Mouse (Mus musculus): Measurements from ENCODE around the gene Hsp90ab1.

The Hsp90ab1 gene

DNA sequence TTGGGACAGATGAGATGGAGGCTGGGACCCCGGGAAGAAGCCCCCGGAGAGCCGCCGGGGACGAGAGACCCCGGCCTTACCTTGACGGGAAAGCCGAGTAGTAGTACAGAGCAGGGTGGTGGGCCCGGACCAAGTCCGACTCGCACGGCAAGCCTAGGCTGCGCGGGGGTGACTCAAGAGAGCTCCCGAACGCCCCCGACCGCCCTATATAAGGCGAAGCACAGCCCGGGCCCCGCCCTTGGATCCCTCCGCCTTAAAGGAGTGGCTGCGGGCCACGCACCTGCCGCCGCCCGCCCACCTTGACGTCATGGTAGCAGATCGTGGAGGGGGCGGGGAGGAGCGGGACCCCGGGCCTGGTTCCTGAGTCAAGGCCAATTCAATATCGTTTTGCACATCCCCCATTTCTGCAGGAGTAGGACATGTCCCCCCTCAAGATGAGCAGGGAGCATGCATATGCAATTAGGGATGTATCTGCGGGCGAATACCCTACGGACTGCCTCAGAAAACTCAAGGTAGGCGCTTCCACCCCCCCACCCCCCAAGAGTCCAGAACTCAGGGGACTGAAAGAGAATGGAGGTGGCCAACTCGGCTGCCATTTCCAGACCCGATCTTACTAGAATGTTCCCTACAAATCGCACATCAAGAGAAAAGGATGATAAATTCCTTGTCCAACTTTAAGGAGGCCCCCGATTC lies at the start of gene Hsp90ab1:
Gene Hsp90ab1, minus strand, starts transcription at position 185 of the 693 bp plus-strand sequence.
- DNase-seq (ENCODE audit: low read depth, low spot score): peak; percentile 96

GRCm38 (mm10) chr17:45619386-45620256 lies 46.5 kb upstream of the Hsp90ab1 start:
- no peak for DNase-seq (ENCODE audit: low read depth, low spot score)

DNA sequence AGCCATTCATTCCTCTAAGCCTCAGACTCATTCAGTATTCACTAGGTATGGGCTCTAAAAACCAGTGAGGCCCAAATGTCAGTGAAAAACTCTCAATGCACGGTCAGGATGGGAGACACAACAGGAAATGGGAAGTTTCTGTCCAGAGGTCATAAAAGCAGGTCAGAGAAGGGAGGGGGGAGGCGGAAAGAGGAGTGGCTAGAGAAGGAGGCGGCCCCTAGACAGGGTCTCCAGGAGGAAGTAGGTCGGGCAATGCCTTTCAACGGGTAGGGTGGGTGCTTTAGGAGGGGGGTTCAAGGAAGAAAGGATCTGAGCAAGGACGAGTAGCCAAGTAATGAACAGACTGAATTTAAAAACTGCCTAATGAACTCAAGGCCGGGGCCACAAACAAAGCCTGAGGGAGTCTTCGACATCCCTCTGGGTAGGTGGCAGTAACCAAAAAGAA lies 45.9 kb upstream of the Hsp90ab1 start:
- DNase-seq (ENCODE audit: low read depth, low spot score): no peak

- no peak for DNase-seq (ENCODE audit: low read depth, low spot score)
Measured at GRCm38 (mm10) chr17:45617655-45618054, 44.6 kb upstream of the Hsp90ab1 start.

- DNase-seq (ENCODE audit: low read depth, low spot score): no peak
Measured at GRCm38 (mm10) chr17:45616679-45617078, 43.6 kb upstream of the Hsp90ab1 start.

DNA sequence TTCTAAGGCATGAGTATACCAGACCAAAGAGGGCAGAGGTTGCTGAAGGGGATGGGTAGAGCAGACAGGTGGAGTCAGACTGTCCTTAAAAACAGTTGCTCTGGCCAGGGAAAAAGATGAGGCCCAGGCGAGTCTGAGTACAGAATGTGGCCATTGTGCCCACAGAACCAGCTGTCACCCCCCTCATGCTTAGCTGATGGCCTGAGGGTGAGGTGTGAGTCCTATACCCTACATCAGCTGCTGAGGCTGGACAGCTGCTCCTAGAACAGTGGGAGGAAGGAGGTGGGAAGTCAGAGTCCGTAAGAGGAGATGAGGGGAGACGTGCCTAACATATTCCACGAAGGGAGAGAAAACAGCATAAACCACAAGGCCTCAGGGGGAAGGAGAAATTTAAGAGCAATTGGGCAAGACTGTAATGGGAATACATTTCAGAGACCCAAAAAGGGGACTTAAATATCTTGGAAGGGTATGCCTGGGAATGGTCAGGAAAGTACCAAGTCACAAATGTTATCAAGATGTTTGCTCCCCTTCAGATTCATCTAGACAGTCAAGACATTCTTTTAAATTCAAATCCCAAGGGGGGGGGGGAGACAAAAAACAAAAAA lies 43.1 kb upstream of the Hsp90ab1 start:
- DNase-seq (ENCODE audit: low read depth, low spot score): no peak

GRCm38 (mm10) chr17:45612921-45613320 lies 39.9 kb upstream of the Hsp90ab1 start:
- DNase-seq (ENCODE audit: low read depth, low spot score): no peak

DNA sequence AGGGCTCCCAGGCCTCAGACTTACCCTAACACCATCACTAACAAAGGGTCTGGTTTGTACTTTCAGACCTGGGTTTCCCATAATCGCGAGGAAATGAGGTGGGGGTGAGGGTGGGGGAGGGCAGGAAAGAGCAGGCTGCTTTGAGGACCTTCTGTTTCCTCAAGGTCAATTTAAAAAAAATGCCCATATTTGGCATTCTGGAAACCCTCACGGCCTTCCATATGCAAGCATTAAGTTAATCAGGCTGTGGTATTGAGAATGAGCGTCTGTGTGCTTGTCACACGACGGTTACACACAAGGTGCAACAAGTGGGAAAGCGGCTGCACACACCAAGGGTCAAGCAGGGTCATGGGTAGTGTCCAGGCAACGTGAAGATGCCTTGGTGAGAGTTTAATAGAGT lies 38.9 kb upstream of the Hsp90ab1 start:
- DNase-seq (ENCODE audit: low read depth, low spot score): no peak

DNA sequence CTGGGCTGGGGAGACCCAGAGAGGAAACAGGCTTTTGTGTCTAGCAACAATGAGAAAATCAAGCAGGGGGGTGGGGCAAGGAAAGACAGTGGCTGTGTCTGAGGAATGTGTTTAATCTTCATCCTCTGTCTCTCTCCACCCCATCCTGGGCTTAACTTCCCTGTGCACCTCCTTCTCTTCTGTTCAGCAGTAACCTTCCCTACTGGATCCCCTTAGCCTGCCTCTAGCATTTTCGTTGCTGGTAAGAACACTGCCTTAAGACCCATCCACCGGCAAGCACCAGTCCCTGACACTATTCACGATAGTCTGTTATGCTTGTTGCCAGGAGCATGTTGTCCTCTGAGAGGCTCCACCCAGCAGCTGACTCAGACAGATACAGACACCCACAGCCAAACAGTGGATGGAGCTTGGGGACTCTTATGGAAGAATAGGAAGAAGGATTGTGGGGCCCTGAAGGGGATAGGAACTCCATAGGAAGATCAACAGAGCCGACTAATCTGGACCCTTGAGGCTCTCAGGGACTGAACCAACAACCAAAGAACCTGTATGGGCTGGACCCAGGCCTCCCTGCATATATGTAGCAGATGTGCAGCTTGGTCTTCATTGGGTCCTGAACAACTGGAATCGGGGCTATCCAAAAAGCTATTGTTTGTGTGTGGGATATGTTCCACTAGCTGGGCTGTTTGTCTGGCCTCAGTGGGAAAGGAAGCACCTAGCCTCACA lies 37.2 kb upstream of the Hsp90ab1 start:
- no peak for DNase-seq (ENCODE audit: low read depth, low spot score)

- DNase-seq (ENCODE audit: low read depth, low spot score): no peak
Measured at GRCm38 (mm10) chr17:45608396-45608795, 35.3 kb upstream of the Hsp90ab1 start.

- no peak for DNase-seq (ENCODE audit: low read depth, low spot score)
Measured at GRCm38 (mm10) chr17:45606992-45607879, 34.2 kb upstream of the Hsp90ab1 start.

DNA sequence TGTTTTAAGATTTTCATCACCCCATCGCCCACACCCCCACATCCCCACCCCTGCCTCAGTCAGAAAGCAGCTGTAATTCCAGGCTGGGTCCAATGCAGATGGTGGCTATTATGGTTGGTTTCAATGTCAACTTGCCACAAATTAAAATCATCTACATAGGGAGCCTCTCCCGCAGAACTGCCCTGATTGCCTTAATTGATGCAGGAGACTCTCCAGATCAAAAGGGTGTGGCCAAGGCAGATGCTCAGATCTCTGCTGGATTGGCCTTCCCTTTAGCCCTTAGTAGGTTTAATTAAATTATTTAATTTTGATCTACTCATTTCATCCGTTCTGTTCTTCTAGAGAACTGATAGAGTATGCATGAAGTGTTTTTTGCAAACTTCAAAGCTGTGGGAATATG lies 29.9 kb upstream of the Hsp90ab1 start:
- no peak for DNase-seq (ENCODE audit: low read depth, low spot score)

DNA sequence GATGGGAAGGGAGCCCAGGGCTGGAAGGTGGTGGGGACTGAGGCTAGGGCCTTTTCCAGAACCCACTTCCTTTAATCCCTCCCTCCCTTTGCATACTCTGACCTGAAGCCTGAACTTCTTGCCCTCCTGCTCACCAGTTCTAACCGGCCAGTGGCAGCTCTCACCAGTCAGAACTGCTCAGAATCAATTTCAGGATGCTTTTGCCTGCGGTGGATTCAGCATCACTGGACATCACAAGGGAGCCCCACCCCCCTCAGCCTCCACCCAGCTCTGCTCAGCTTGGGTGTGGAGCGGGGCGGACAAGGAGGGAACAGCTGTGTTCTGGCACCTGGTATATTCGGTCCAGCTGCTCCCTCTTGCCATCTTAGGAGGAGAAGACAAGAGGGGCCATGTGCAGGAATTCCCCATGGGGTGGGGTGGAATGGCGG lies 28.8 kb upstream of the Hsp90ab1 start, which contains the start of gene Mymx:
Gene Mymx, minus strand, starts transcription at position 226 of the 428 bp plus-strand sequence.
- DNase-seq (ENCODE audit: low read depth, low spot score): no peak

DNA sequence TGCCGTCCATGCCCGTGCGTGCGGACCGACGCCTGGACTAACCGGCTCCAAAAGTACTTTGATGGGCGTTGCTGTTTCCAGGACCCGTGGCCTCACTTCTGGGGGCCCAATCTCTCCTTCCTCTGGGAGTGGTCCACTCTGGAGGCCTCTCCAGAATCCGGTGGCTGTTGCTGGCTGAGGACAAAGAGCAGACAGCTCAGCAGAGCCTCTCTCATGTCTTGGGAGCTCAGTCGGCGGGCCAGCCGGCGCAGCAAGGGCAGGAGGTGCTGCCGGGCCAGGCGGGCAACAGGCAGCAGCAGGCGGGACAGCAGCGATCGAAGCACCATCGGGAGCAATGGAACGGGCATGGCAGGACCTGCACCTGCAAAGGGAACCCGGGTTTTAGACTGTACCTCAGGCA lies 28.3 kb upstream of the Hsp90ab1 start:
- no peak for DNase-seq (ENCODE audit: low read depth, low spot score)

DNA sequence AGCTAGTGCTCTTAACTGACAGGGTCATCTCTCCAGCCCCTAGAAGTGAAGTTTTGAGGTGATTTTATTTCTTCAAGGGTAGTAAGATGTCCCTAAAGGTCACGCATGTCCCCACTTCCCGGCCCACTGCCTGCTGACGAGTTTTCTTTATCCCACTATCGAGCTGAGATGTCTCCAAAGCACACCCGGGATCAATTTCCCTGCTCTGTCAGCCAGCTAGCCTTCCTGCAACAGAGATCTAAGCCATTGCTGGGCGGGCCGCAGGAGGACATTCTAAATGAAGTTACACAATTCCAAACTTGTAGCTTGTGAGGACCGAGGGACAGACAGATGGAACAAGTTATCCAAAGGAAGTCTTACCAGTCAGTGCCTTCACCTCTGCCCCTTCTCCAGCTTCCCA lies 27.2 kb upstream of the Hsp90ab1 start:
- DNase-seq (ENCODE audit: low read depth, low spot score): no peak

- no peak for DNase-seq (ENCODE audit: low read depth, low spot score)
Measured at GRCm38 (mm10) chr17:45599446-45600242, 26.6 kb upstream of the Hsp90ab1 start, which contains the start of gene Slc29a1. Gene Slc29a1 (minus strand): TSS chr17:45599606.

DNA sequence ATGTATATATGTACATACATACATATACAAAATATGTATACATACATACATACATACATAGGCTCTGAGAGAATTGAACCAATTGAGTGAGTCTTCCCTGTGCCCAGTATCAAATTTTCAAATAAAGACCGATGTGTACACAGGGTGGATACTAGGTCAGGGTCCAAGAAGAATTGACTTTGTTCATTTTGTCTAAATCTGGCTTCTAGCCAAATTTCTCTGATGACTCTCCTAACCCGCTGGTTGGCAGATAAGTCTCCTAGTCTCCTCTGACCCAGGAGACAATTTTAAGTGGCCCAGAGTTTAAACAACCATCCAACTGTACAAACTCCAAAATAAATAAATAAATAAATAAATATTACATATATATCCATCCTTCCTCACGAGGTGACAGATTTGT lies 25.8 kb upstream of the Hsp90ab1 start:
- DNase-seq (ENCODE audit: low read depth, low spot score): no peak

DNA sequence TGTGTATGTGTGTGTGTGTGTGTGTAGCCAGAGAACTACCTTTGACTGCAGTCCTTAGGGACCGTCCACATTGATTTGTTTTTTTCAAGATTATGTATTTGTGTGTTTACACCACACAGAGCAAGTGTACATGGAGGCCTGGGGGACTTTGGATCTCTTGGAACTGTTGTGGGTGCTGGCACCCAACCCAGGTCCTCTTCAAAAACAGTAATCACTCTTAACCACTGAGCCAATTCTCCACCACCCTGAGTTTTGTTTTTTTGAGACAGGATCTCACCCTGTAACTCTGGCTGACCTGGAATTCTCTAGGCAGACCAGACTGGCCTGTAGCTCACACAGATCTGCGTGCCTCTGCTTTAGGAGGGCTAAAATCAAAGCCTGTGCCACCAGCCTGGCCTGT lies 25.3 kb upstream of the Hsp90ab1 start:
- DNase-seq (ENCODE audit: low read depth, low spot score): no peak

- no peak for DNase-seq (ENCODE audit: low read depth, low spot score)
Measured at GRCm38 (mm10) chr17:45597787-45598186, 24.7 kb upstream of the Hsp90ab1 start.

Measured in embryo, embryonic 11.5 days (tissue).